Mouse (Mus musculus) hindbrain, embryonic 11.5 days (tissue): Measurements from ENCODE around the gene Hnrnpul2. TPM values are rescaled to one million over a fixed set of nuclear protein-coding genes. Genes with fewer than 3 reads are reported as not detected.

Experiments
- ATAC-seq: fragments of 200-750 bp; cut with Nextera tagmentation; 2 replicates; pipeline ENCODE4 v1.8.0; 2017; ENCODE audit warnings: mild to moderate bottlenecking, moderate TSS enrichment, moderate library complexity; ENCODE audit not compliant: low FRiP score
- DNase-seq: peaks from one replicate; pipeline ENCODE4 v3.0.0-alpha.2; 2015; ENCODE audit warnings: low spot score
- H3K27ac ChIP-seq: fragments of 300-500 bp; sonication (generic); 2 replicates; pipeline ENCODE4 v1.5.1; 2014; ENCODE audit warnings: mild to moderate bottlenecking, low read depth, low read length
- H3K27me3 ChIP-seq: fragments of 300-500 bp; sonication (generic); 2 replicates; pipeline ENCODE4 v1.6.1; 2014; ENCODE audit warnings: mild to moderate bottlenecking, low read length, moderate library complexity, mixed read lengths; ENCODE audit not compliant: control insufficient read depth, insufficient read depth
- H3K36me3 ChIP-seq: fragments of 300-500 bp; sonication (generic); 2 replicates; pipeline ENCODE4 v1.6.1; 2014; ENCODE audit warnings: mild to moderate bottlenecking, low read length, moderate library complexity, mixed read lengths; ENCODE audit not compliant: control insufficient read depth, insufficient read depth
- H3K4me1 ChIP-seq: fragments of 300-500 bp; sonication (generic); replicated peaks from 2 replicates; pipeline ENCODE4 v1.6.1; 2014; ENCODE audit warnings: low read length, mixed read lengths; ENCODE audit not compliant: control insufficient read depth, insufficient read depth
- H3K4me2 ChIP-seq: fragments of 300-500 bp; sonication (generic); replicated peaks from 2 replicates; pipeline ENCODE4 v1.6.1; 2014; ENCODE audit warnings: mild to moderate bottlenecking, low read depth, low read length
- H3K4me3 ChIP-seq: fragments of 300-500 bp; sonication (generic); 2 replicates; pipeline ENCODE4 v1.5.1; 2014; ENCODE audit warnings: low read depth, low read length
- H3K9ac ChIP-seq: fragments of 300-500 bp; sonication (generic); 2 replicates; pipeline ENCODE4 v1.6.1; 2014; ENCODE audit warnings: low read depth, low read length
- H3K9me3 ChIP-seq: fragments of 300-500 bp; sonication (generic); 2 replicates; pipeline ENCODE4 v1.6.1; 2016; ENCODE audit warnings: low read length; ENCODE audit not compliant: control insufficient read depth
- WGBS: fragments of 180-500 bp; shearing (Covaris S2); extraction: QIAGEN DNeasy Blood & Tissue Kit; methylation state at CpG from one replicate; pipeline ENCODE4 v1.1.7; 2014; 5-methylcytosine and 5-hydroxymethylcytosine counted together
- polyA plus RNA-seq: library from polyadenylated mRNA; unstranded; fragments of >200 nt; fragmentation: Nextera tagmentation; extraction: Ambion mirVana; gene quantifications from 2 replicates; pipeline ENCODE4 v1.2.1, GENCODE M21; 2014

Hnrnpul2 gene
- polyA plus RNA-seq, 1 experiment from 2014 or later: 10.1 TPM

DNA sequence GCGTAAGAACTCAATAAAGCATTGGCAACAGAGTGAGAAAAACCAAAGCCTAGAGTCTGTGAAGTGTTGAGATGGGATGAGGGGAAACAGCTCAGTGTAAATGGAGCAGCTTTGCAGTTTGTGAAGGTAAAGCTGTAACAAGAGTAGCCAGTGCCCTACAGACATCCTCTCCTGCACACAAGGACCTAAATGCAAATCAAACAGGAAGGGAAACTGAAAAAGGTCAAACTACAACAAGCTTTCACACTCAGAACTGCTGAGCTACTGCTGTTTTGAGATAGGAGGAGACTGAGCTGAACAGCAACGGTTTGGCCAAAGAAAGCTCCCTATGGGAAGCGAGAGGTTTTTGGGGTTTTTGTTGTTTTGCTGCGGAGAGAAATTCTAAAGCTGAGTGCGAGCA, 13.0 kb upstream of the Hnrnpul2 start:
- Histone ChIP-seq H3K27me3 (no peaks in the 10 kb centered on the region), H3K4me2 (no peak overlapping the region), H3K27ac (no peak overlapping the region), H3K4me3 (no peak overlapping the region), H3K9ac (no peak overlapping the region), H3K36me3 (0 out of 2 replicates have a peak, but pooled peaks cover 7% of the 10 kb centered on the region), H3K9me3 (no peaks in the 10 kb centered on the region), H3K4me1 (no peaks in the 10 kb centered on the region)
- WGBS: 95% methylated on average over 5 of the region's 5 CpGs
- DNase-seq (no peak), ATAC-seq (no peak)

DNA sequence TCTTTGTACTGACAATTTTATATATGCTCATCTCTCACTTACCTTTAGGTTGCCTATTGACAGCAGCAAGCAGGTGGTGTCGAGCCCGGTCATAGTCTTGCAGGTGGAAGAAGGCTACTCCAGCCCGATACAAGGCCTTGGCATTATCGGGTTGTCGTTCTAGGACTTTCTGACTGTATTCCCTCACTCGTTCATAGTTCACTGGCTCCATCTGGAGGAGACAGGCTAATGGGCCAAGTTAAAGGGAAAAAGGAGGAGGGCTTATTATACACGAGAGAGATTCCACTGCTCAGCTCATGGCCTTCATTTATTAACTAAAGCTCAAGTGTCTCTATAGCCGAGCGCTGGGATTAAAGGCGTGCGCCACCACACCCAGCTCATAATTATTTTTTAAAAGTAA, 4.0 kb upstream of the Hnrnpul2 start:
- WGBS: 88% methylated on average over 11 of the region's 11 CpGs
- no peak for DNase-seq
- Histone ChIP-seq H3K36me3 (peaks cover 9% of the 10 kb centered on the region; the same call in 1 of the 2 replicates), H3K27me3 (no peaks in the 10 kb centered on the region), H3K27ac (no peak overlapping the region), H3K9me3 (no peaks in the 10 kb centered on the region), H3K9ac (no peak overlapping the region), H3K4me1 (peaks cover 9% of the 10 kb centered on the region; the same call in 1 of the 2 replicates), H3K4me2 (no peak overlapping the region), H3K4me3 (no peak overlapping the region)
- ATAC-seq: no peak

DNA sequence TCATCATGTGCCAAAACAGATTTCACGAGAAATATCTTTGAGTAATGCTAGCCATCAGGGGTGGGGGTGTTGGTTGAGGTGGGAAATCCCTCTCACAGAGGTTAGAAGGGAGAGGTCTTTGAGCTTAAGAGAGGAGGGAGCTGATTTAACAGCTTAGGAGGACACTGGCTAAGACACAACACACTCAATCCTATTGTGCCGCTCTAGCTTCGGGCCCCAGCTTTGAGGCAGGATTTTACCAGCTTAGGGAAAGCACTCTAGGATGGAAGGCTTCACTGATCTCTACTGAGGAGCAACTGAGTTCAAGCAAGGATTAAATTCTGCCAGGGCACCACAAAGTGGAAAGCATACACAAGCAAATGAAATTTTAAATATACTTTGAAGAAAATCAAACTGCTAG, 2.8 kb upstream of the Hnrnpul2 start:
- Histone ChIP-seq H3K4me3 (no peak overlapping the region), H3K9ac (no peak overlapping the region; the same call in 1 of the 2 replicates), H3K4me1 (peaks cover 9% of the 10 kb centered on the region; the same call in 1 of the 2 replicates), H3K27me3 (no peaks in the 10 kb centered on the region), H3K9me3 (no peaks in the 10 kb centered on the region), H3K27ac (no peak overlapping the region), H3K36me3 (peaks cover 4% of the 10 kb centered on the region; the same call in 1 of the 2 replicates), H3K4me2 (peak overlapping the region; percentile 15; the same call in 1 of the 2 replicates)
- WGBS: 87% methylated on average over 3 of the region's 3 CpGs
- no peak for DNase-seq
- ATAC-seq: no peak

DNA sequence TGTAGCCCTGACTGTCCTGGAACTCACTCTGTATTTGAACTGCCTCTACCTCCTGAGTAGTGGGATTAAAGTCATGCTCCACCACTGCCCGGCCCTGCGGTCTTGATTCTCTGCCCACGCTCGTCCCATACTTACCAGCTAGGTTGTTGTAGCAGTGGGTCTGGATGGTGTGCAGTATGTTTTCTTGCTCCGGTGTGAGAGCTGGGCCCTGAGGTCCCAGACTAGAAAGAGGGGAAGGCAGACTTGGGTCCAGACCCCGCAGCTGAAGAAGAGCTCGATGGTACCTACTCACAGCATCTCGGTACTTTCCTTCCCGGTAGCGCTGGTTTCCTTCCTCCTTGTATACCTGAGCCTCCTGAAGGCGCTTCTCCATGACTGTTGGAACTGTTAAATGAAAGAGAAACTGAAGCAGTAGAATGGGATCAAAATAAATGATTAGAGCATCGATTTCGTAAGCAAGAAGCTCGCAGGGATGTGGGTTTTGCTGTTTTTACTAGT, 1.5 kb upstream of the Hnrnpul2 start:
- no peak for DNase-seq
- ATAC-seq: no peak
- Histone ChIP-seq H3K4me1 (peaks cover 9% of the 10 kb centered on the region), H3K4me2 (peak overlapping the region; percentile 77), H3K36me3 (peaks cover 4% of the 10 kb centered on the region; the same call in 1 of the 2 replicates), H3K9me3 (no peaks in the 10 kb centered on the region), H3K27me3 (no peaks in the 10 kb centered on the region), H3K4me3 (peak overlapping the region; percentile 99), H3K27ac (peak overlapping the region; percentile 98), H3K9ac (peak overlapping the region; percentile 71)
- 38% methylated on average over 14 of the region's 14 CpGs for WGBS

DNA sequence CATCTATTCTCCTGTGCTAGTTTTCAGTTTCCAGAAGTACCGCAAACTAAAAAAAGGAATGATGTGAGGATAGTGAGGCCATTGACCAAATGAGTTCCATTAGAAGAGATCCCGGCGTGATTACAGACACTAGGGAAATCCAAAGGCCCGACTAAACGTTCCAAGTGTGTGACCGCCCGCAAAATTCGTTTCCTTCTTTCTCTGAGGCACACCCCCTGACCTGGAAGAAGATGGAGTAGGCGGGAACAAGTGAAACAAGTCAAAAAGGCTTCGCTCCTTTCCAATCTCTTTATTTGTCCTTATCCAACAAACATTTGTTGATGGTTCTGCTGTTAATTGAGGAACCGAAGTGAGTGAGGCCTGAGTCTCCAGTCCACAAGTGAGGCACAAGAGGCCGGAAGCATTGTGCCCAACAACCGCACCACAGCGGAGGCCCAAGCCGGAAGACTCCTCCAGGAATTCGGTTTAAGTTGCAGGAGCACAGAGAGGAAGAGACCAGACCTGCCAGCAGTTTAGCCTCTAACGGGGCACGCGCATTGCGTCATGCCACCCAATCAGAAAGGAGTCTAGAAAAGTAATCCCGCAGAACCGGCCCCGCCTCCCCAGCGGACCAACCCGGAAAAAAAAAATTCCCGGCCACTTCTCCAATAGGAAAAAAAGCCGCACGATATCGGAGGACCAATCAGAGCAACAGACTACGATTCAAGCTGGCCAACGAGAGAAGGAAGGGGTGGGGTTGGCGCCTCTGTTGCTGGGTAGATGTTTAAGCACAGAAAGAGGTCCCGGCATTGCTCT, 812 bp upstream of the Hnrnpul2 start, which contains the start of gene Ttc9c:
Ttc9c (minus strand) TSS at position 533 of the 795 bp plus-strand sequence.
- WGBS: under 1% methylated on average over 33 of the region's 33 CpGs
- H3K4me1 ChIP-seq: peaks cover 9% of the 10 kb centered on the region

DNA sequence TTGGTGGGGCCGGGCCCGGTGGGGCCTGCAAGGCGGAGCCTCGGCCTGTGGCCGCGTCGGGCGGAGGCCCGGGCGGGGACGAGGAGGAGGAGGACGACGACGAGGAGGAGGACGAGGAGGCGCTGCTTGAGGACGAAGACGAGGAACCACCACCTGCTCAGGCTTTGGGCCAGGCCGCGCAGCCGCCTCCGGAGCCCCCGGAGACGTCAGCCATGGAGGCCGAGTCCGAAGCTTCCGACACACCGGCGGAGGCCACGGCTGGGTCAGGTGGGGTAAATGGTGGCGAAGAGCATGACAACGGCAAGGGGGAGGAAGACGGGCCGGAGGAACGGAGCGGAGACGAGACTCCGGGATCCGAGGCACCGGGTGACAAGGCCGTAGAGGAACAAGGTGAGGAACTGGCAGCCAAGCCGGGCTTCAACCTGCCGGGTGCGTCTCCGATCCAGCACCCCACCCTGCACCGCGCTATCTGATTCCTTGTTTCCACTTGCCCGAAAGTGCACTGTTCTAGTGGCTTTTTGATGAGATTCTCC, 680 bp downstream of the Hnrnpul2 start:
- peak overlapping the region; percentile 98 for H3K27ac ChIP-seq
- peak; percentile 39 for DNase-seq
- no peaks in the 10 kb centered on the region for H3K9me3 ChIP-seq
- no peaks in the 10 kb centered on the region for H3K27me3 ChIP-seq
- ATAC-seq: peak; percentile 30
- 0% methylated on average over 48 of the region's 48 CpGs for WGBS
- H3K36me3 ChIP-seq: 0 out of 2 replicates have a peak, but pooled peaks cover 3% of the 10 kb centered on the region
- H3K9ac ChIP-seq: peak overlapping the region; percentile 98
- peaks cover 9% of the 10 kb centered on the region for H3K4me1 ChIP-seq
- H3K4me2 ChIP-seq: peak overlapping the region; percentile 77
- peak overlapping the region; percentile 99 for H3K4me3 ChIP-seq

More for the DNA sequence above, 812 bp upstream of the Hnrnpul2 start, which contains the start of gene Ttc9c:
- H3K36me3 ChIP-seq: peaks cover 3% of the 10 kb centered on the region; the same call in 1 of the 2 replicates
- H3K9ac ChIP-seq: peak within 1 kb of the TSS; percentile 98
- peak within 1 kb of the TSS; percentile 99 for H3K4me3 ChIP-seq
- H3K9me3 ChIP-seq: no peaks in the 10 kb centered on the region
- no peaks in the 10 kb centered on the region for H3K27me3 ChIP-seq
- peak within 1 kb of the TSS; percentile 98 for H3K27ac ChIP-seq
- DNase-seq: peak; percentile 97
- H3K4me2 ChIP-seq: peak within 1 kb of the TSS; percentile 77
- peak; percentile 94 for ATAC-seq

DNA sequence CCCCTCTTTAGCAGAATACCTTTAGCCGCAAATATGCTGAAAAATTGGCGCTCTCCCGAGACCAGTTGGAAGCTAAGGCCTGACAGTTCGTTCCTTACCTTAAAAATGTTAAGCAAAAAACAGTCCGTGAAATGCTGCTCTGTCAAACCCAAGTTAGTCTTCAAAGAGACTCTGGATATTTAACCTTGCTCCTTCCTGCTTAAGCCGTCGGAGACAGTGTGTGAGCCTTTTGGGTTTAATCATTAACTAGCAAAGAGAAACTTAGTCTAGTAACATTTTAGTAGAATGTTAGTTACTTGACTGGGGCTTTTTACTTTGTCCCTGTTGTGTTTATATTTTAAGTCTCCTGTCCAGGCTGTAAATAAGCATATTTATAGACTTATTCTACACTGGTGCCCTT, 1.3 kb downstream of the Hnrnpul2 start:
- ATAC-seq: no peak
- Histone ChIP-seq H3K4me2 (peak overlapping the region; percentile 77), H3K9ac (peak overlapping the region; percentile 98), H3K27me3 (no peaks in the 10 kb centered on the region), H3K9me3 (no peaks in the 10 kb centered on the region), H3K4me1 (peaks cover 9% of the 10 kb centered on the region), H3K27ac (0 out of 2 replicates have a peak overlapping the region, but pooled peaks have one; percentile 98), H3K36me3 (0 out of 2 replicates have a peak, but pooled peaks cover 4% of the 10 kb centered on the region), H3K4me3 (peak overlapping the region; percentile 99)
- DNase-seq: no peak
- WGBS: 2% methylated on average over 7 of the region's 7 CpGs

DNA sequence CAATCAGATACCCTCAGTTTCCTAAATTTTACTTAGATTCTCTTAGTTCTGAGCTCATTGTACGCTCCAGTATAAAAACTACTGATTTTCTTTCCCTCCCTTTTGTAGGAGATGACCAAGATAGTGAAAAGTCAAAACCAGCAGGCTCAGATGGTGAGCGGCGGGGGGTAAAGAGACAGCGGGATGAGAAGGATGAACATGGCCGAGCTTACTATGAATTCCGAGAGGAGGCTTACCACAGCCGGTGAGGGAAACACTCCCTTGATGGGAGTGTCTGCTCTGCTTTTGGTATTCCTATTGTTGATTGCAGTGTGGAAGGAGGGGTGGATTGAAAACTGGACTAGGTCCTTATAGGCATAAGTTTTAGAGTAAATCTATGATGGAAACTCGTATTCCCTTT, 2.9 kb downstream of the Hnrnpul2 start:
- Histone ChIP-seq H3K36me3 (0 out of 2 replicates have a peak, but pooled peaks cover 8% of the 10 kb centered on the region), H3K4me1 (peaks cover 3% of the 10 kb centered on the region; the same call in 1 of the 2 replicates), H3K27me3 (no peaks in the 10 kb centered on the region), H3K9ac (no peak overlapping the region), H3K27ac (no peak overlapping the region), H3K9me3 (no peaks in the 10 kb centered on the region), H3K4me2 (peak overlapping the region; percentile 77; the same call in 1 of the 2 replicates), H3K4me3 (peak overlapping the region; percentile 1; the same call in 1 of the 2 replicates)
- 77% methylated on average over 8 of the region's 8 CpGs for WGBS
- DNase-seq (no peak), ATAC-seq (no peak)
